Mouse (Mus musculus) liver, postnatal 0 days (tissue): ENCODE results near the gene Psenen.

Source experiments
- CTCF ChIP-seq: sonication (generic); IDR thresholded peaks from 2 replicates; pipeline ENCODE4 v1.5.1; 2016; ENCODE audit warnings: antibody characterized with exemption, low read depth
- EP300 ChIP-seq: IDR thresholded peaks from 2 replicates; pipeline ENCODE4 v1.6.1; 2016; ENCODE audit warnings: antibody characterized with exemption, low read depth, mild to moderate bottlenecking

DNA sequence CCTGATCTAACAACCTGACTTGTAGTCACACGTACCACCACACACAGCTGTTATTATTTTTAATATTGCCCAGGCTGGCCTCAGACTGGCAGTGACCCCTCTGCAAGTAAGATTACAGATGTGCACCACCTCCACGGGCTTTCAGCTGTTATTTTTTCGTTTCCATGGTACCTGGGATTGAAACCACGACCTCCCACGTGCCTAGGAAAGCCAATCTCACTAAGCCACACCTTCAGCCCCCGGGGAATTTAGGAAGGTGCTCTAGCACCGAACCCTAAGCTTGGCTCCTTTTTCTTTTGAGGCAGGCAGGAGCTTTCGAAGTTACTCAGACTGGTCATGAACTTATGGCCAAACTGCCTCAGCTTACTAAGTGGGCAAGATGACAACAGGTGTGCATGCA is 41.0 kb upstream of the Psenen start:
- no peak for TF ChIP-seq EP300
- TF ChIP-seq CTCF, result no peak
